Mouse (Mus musculus) heart, embryonic 14.5 days (tissue): ENCODE measurements around the gene Lgals8. TPM values are rescaled to one million over a fixed set of nuclear protein-coding genes. Genes with fewer than 3 reads are reported as not detected.

Source experiments
- ATAC-seq: fragments of 200-750 bp; cut with Nextera tagmentation; 2 replicates; pipeline ENCODE4 v1.8.0; 2017; ENCODE audit warnings: low read depth, moderate TSS enrichment; ENCODE audit not compliant: insufficient number of reproducible peaks, insufficient read depth, low FRiP score
- H3K27ac ChIP-seq, 2 experiments: fragments of 200-500 bp in 1 of 2; fragments of 300-500 bp in 1 of 2; sonication (generic) in 1 of 2; replicated peaks in 1 of 2; 2 replicates each; pipeline ENCODE4 v1.5.1; 2012 to 2014; ENCODE audit warnings: low read depth in 2 of 2, low read length in 2 of 2, control low read depth in 1 of 2, mild to moderate bottlenecking in 1 of 2, mixed read lengths in 1 of 2; ENCODE audit not compliant: control insufficient read depth in 1 of 2, insufficient read depth in 1 of 2
- H3K27me3 ChIP-seq: fragments of 300-500 bp; sonication (generic); 2 replicates; pipeline ENCODE4 v1.6.1; 2014; ENCODE audit warnings: mild to moderate bottlenecking, low read length, control low read depth; ENCODE audit not compliant: control insufficient read depth, insufficient read depth
- H3K36me3 ChIP-seq: fragments of 300-500 bp; sonication (generic); 2 replicates; pipeline ENCODE4 v1.6.1; 2014; ENCODE audit warnings: mild to moderate bottlenecking, control low read depth, low read length, mixed read lengths; ENCODE audit not compliant: control insufficient read depth, insufficient read depth
- H3K4me1 ChIP-seq, 2 experiments: fragments of 200-500 bp in 1 of 2; fragments of 300-500 bp in 1 of 2; sonication (generic) in 1 of 2; 2 replicates each; pipeline ENCODE4 v1.6.1; 2012 to 2014; ENCODE audit warnings: low read length in 2 of 2, control low read depth in 1 of 2, mixed read lengths in 1 of 2; ENCODE audit not compliant: control insufficient read depth in 2 of 2, insufficient read depth in 2 of 2
- H3K4me2 ChIP-seq: fragments of 300-500 bp; sonication (generic); 2 replicates; pipeline ENCODE4 v1.6.1; 2014; ENCODE audit warnings: mild to moderate bottlenecking, low read length
- H3K4me3 ChIP-seq, 2 experiments: fragments of 200-500 bp in 1 of 2; fragments of 300-500 bp in 1 of 2; sonication (generic) in 1 of 2; 2 replicates each; pipeline ENCODE4 v1.5.1; 2012 to 2014; ENCODE audit warnings: low read length in 2 of 2, mild to moderate bottlenecking in 2 of 2, control low read depth in 1 of 2, low read depth in 1 of 2, moderate library complexity in 1 of 2; ENCODE audit not compliant: control insufficient read depth in 1 of 2, insufficient read depth in 1 of 2
- H3K9ac ChIP-seq: fragments of 300-500 bp; sonication (generic); 2 replicates; pipeline ENCODE4 v1.6.1; 2014; ENCODE audit warnings: mild to moderate bottlenecking, low read length
- H3K9me3 ChIP-seq: fragments of 300-500 bp; sonication (generic); 2 replicates; pipeline ENCODE4 v1.6.1; 2016; ENCODE audit warnings: low read length, control low read depth; ENCODE audit not compliant: control insufficient read depth
- WGBS: fragments of 180-500 bp; shearing (Covaris S2); extraction: QIAGEN DNeasy Blood & Tissue Kit; methylation state at CpG from one replicate; pipeline ENCODE4 v1.1.7; 2014; 5-methylcytosine and 5-hydroxymethylcytosine counted together
- polyA plus RNA-seq: library from polyadenylated mRNA; unstranded; fragments of >200 nt; fragmentation: Nextera tagmentation; extraction: Ambion mirVana; gene quantifications from 2 replicates; pipeline ENCODE4 v1.2.1, GENCODE M21; 2014

Gene Lgals8
- polyA plus RNA-seq, 1 experiment from 2014 or later, result 16.5 TPM

GRCm38 (mm10) chr13:12394609-12395505 is 69.9 kb downstream of the Lgals8 start, which contains the start of gene Heatr1:
TSS of gene Heatr1 (plus strand) at chr13:12395027.
- WGBS, result under 1% methylated on average over 43 of the region's 43 CpGs
- Histone ChIP-seq H3K9me3 (no peaks in the 10 kb centered on the region), H3K9ac (peak within 1 kb of the TSS; percentile 80), H3K4me3 (peak within 1 kb of the TSS; percentile 74 to 94), H3K4me2 (peak within 1 kb of the TSS; percentile 97), H3K36me3 (peaks cover 29% of the 10 kb centered on the region), H3K27me3 (no peaks in the 10 kb centered on the region), H3K27ac (peak within 1 kb of the TSS; percentile 65 to 70), H3K4me1 (peaks cover 2 to 9% of the 10 kb centered on the region in 2 experiments; a peak in 3 of 4 replicates)
- ATAC-seq, result peak; percentile 96

Other genes starting within 250 kb of the Lgals8 start
- gene Mtr, start 206.8 kb downstream of the Lgals8 start, polyA plus RNA-seq, result 14.8 and 17.5 TPM in 2 replicates
- 1,376 and 1,533 TPM in 2 replicates for gene Actn2, start 124.2 kb downstream of the Lgals8 start, polyA plus RNA-seq
- gene Heatr1, start 69.9 kb downstream of the Lgals8 start, polyA plus RNA-seq, result 9.9 and 12.0 TPM in 2 replicates
- gene Edaradd, start 55.5 kb upstream of the Lgals8 start, polyA plus RNA-seq, result 0.28 and 0.38 TPM in 2 replicates
- 6.9 and 7.7 TPM in 2 replicates for gene Ero1lb, start 100.9 kb upstream of the Lgals8 start, polyA plus RNA-seq